Mouse (Mus musculus) lung, embryonic 14.5 days (tissue): ENCODE results near the gene Mier2. TPM values are rescaled to one million over a fixed set of nuclear protein-coding genes. Genes with fewer than 3 reads are reported as not detected.
A peak's percentile ranks its signal among the peaks of the same experiment; 100 is the strongest.

Source experiments
- ATAC-seq: fragments of 200-750 bp; cut with Nextera tagmentation; 2 replicates; pipeline ENCODE4 v1.8.0; 2017; ENCODE audit warnings: mild to moderate bottlenecking, moderate TSS enrichment, moderate library complexity; ENCODE audit not compliant: insufficient read depth
- DNase-seq: peaks from one replicate; pipeline ENCODE4 v3.0.0-alpha.2; 2015
- H3K27ac ChIP-seq: fragments of 300-500 bp; sonication (generic); 2 replicates; pipeline ENCODE4 v1.5.1; 2014; ENCODE audit warnings: low read depth, mild to moderate bottlenecking, moderate library complexity
- H3K27me3 ChIP-seq: fragments of 300-500 bp; sonication (generic); 2 replicates; pipeline ENCODE4 v1.6.1; 2014; ENCODE audit warnings: low read length, control low read depth; ENCODE audit not compliant: insufficient read depth
- H3K36me3 ChIP-seq: fragments of 300-500 bp; sonication (generic); 2 replicates; pipeline ENCODE4 v1.6.1; 2014; ENCODE audit warnings: control low read depth; ENCODE audit not compliant: insufficient read depth
- H3K4me1 ChIP-seq: fragments of 300-500 bp; sonication (generic); 2 replicates; pipeline ENCODE4 v1.6.1; 2014; ENCODE audit warnings: antibody characterized with exemption, control low read depth; ENCODE audit not compliant: insufficient read depth
- H3K4me2 ChIP-seq: fragments of 300-500 bp; sonication (generic); 2 replicates; pipeline ENCODE4 v1.6.1; 2014; ENCODE audit warnings: mild to moderate bottlenecking
- H3K4me3 ChIP-seq: fragments of 300-500 bp; sonication (generic); 2 replicates; pipeline ENCODE4 v1.5.1; 2014; ENCODE audit warnings: low read depth, low read length
- H3K9ac ChIP-seq: fragments of 300-500 bp; sonication (generic); 2 replicates; pipeline ENCODE4 v1.6.1; 2014
- H3K9me3 ChIP-seq: fragments of 300-500 bp; sonication (generic); 2 replicates; pipeline ENCODE4 v1.6.1; 2016; ENCODE audit warnings: low read depth, low read length, control low read depth
- CTCF ChIP-seq: IDR thresholded peaks from 2 replicates; pipeline ENCODE4 v1.5.1; 2016; ENCODE audit warnings: antibody characterized with exemption, low read depth
- WGBS: fragments of 180-500 bp; shearing (Covaris S2); extraction: QIAGEN DNeasy Blood & Tissue Kit; methylation state at CpG from one replicate; pipeline ENCODE4 v1.1.7; 2014; 5-methylcytosine and 5-hydroxymethylcytosine counted together
- polyA plus RNA-seq: library from polyadenylated mRNA; unstranded; fragments of >200 nt; fragmentation: Nextera tagmentation; extraction: Ambion mirVana; gene quantifications from 2 replicates; pipeline ENCODE4 v1.2.1, GENCODE M21; 2014

Gene Mier2
- polyA plus RNA-seq, 1 experiment from 2014 or later = 55.3 TPM

GRCm38 (mm10) chr10:79527453-79527845 lies 27.6 kb downstream of the Mier2 start:
- Histone ChIP-seq H3K27me3 (no peaks in the 10 kb centered on the region), H3K4me1 (no peaks in the 10 kb centered on the region), H3K9ac (no peak overlapping the region), H3K27ac (no peak overlapping the region), H3K4me2 (no peak overlapping the region), H3K36me3 (peaks cover 15% of the 10 kb centered on the region; the same call in 1 of the 2 replicates), H3K4me3 (no peak overlapping the region), H3K9me3 (no peaks in the 10 kb centered on the region)
- TF ChIP-seq CTCF = no peak
- DNase-seq (no peak), ATAC-seq (no peak; the same call in 1 of the 2 replicates)
- WGBS = 84% methylated on average over 6 of the region's 6 CpGs

GRCm38 (mm10) chr10:79526661-79527452 lies 28.1 kb downstream of the Mier2 start:
- WGBS = 79% methylated on average over 12 of the region's 12 CpGs
- H3K4me2 ChIP-seq = no peak overlapping the region
- no peak overlapping the region for H3K4me3 ChIP-seq
- no peaks in the 10 kb centered on the region for H3K4me1 ChIP-seq
- no peak overlapping the region for H3K9ac ChIP-seq
- no peaks in the 10 kb centered on the region for H3K27me3 ChIP-seq
- H3K27ac ChIP-seq = no peak overlapping the region
- TF ChIP-seq CTCF = no peak
- peaks cover 15% of the 10 kb centered on the region; the same call in 1 of the 2 replicates for H3K36me3 ChIP-seq
- ATAC-seq (no peak), DNase-seq (no peak)
- H3K9me3 ChIP-seq = no peaks in the 10 kb centered on the region

- Histone ChIP-seq H3K4me2 (no peak overlapping the region), H3K4me3 (no peak overlapping the region), H3K27me3 (no peaks in the 10 kb centered on the region), H3K9me3 (no peaks in the 10 kb centered on the region), H3K4me1 (no peaks in the 10 kb centered on the region), H3K27ac (no peak overlapping the region), H3K9ac (no peak overlapping the region), H3K36me3 (peaks cover 15% of the 10 kb centered on the region; the same call in 1 of the 2 replicates)
- DNase-seq (no peak), ATAC-seq (no peak)
- WGBS = 89% methylated on average over 8 of the region's 8 CpGs
- no peak for TF ChIP-seq CTCF
Measured at GRCm38 (mm10) chr10:79525456-79526325, 29.3 kb downstream of the Mier2 start.

- no peak for TF ChIP-seq CTCF
- H3K36me3 ChIP-seq = peaks cover 14% of the 10 kb centered on the region; the same call in 1 of the 2 replicates
- H3K9ac ChIP-seq = no peak overlapping the region
- ATAC-seq (no peak), DNase-seq (no peak)
- 74% methylated on average over 1 of the region's 1 CpGs for WGBS
- no peak overlapping the region for H3K4me3 ChIP-seq
- H3K9me3 ChIP-seq = no peaks in the 10 kb centered on the region
- H3K27ac ChIP-seq = no peak overlapping the region
- H3K27me3 ChIP-seq = no peaks in the 10 kb centered on the region
- H3K4me2 ChIP-seq = no peak overlapping the region
- no peaks in the 10 kb centered on the region for H3K4me1 ChIP-seq
Measured at GRCm38 (mm10) chr10:79524433-79524832, 30.6 kb downstream of the Mier2 start.

- H3K4me3 ChIP-seq = no peak overlapping the region
- no peak overlapping the region for H3K27ac ChIP-seq
- no peaks in the 10 kb centered on the region for H3K4me1 ChIP-seq
- H3K36me3 ChIP-seq = no peaks in the 10 kb centered on the region
- H3K9ac ChIP-seq = no peak overlapping the region
- DNase-seq (no peak), ATAC-seq (no peak)
- H3K4me2 ChIP-seq = no peak overlapping the region
- no peaks in the 10 kb centered on the region for H3K9me3 ChIP-seq
- 68% methylated on average over 2 of the region's 2 CpGs for WGBS
- TF ChIP-seq CTCF = no peak
- H3K27me3 ChIP-seq = no peaks in the 10 kb centered on the region
Measured at GRCm38 (mm10) chr10:79506709-79507108, 48.3 kb downstream of the Mier2 start.

- Histone ChIP-seq H3K9me3 (no peaks in the 10 kb centered on the region), H3K4me3 (no peak overlapping the region), H3K9ac (no peak overlapping the region), H3K36me3 (no peaks in the 10 kb centered on the region), H3K4me1 (no peaks in the 10 kb centered on the region), H3K27ac (no peak overlapping the region), H3K4me2 (no peak overlapping the region), H3K27me3 (no peaks in the 10 kb centered on the region)
- ATAC-seq = no peak
- peak; percentile 47 for DNase-seq
- WGBS = 56% methylated on average over 6 of the region's 6 CpGs
- peak; percentile 44 for TF ChIP-seq CTCF
Measured at GRCm38 (mm10) chr10:79502830-79503644, 52.0 kb downstream of the Mier2 start.
